Mouse (Mus musculus) stomach, postnatal 0 days (tissue): ENCODE data around the gene Hmcn1.

Experiments used
- CTCF ChIP-seq: IDR thresholded peaks from 2 replicates; pipeline ENCODE4 v1.5.1; 2016; ENCODE audit warnings: antibody characterized with exemption, low read depth, mild to moderate bottlenecking, moderate library complexity
- EP300 ChIP-seq: optimal IDR thresholded peaks from 2 replicates; pipeline ENCODE3; 2016; ENCODE audit warnings: antibody characterized with exemption

GRCm38 (mm10) chr1:150546463-150546862 lies 446.8 kb downstream of the Hmcn1 start:
- TF ChIP-seq CTCF (no peak), EP300 (no peak)
